Mouse (Mus musculus) E14TG2a.4 (cell line): Measurements from ENCODE around the gene Dhrs1.

ENCODE experiments used
- H3K27me3 ChIP-seq: 2 replicates; pipeline ENCODE4 v1.6.1; 2014; ENCODE audit warnings: low read length, control low read depth; ENCODE audit not compliant: insufficient read depth
- H3K36me3 ChIP-seq: 2 replicates; pipeline ENCODE4 v1.6.1; 2014; ENCODE audit warnings: low read length, control low read depth; ENCODE audit not compliant: insufficient read depth
- H3K4me1 ChIP-seq: replicated peaks from 2 replicates; pipeline ENCODE4 v1.6.1; 2014; ENCODE audit warnings: low read depth, low read length, control low read depth
- H3K4me3 ChIP-seq: replicated peaks from 2 replicates; pipeline ENCODE4 v1.5.1; 2014; ENCODE audit warnings: mild to moderate bottlenecking, low read length
- H3K9me3 ChIP-seq: 2 replicates; pipeline ENCODE4 v1.6.1; 2014; ENCODE audit warnings: low read length, control low read depth
- CTCF ChIP-seq: conservative IDR thresholded peaks from 2 replicates; pipeline ENCODE4 v1.5.1; 2014; ENCODE audit warnings: low read length
- NANOG ChIP-seq: IDR thresholded peaks from 2 replicates; pipeline ENCODE4 v1.6.1; 2014; ENCODE audit warnings: borderline replicate concordance, low read length, mixed read lengths
- POU5F1 ChIP-seq: IDR thresholded peaks from 2 replicates; pipeline ENCODE4 v1.6.1; 2014; ENCODE audit warnings: low read length, borderline replicate concordance

Dhrs1 gene

GRCm38 (mm10) chr14:55745180-55745860, at the start of gene Dhrs1, which contains the start of gene Nop9:
TSS of gene Dhrs1 (minus strand) at chr14:55745690.
TSS of gene Nop9 (plus strand) at chr14:55745693.
- no peaks in the 10 kb centered on the region for H3K27me3 ChIP-seq
- no peak for TF ChIP-seq NANOG
- no peak for TF ChIP-seq POU5F1
- TF ChIP-seq CTCF = no peak

GRCm38 (mm10) chr14:55793946-55794345, 48.5 kb upstream of the Dhrs1 start:
- H3K4me3 ChIP-seq = no peak overlapping the region
- peaks cover 1% of the 10 kb centered on the region for H3K4me1 ChIP-seq
- peaks cover 32% of the 10 kb centered on the region for H3K9me3 ChIP-seq
- TF ChIP-seq CTCF = no peak
- no peak for TF ChIP-seq POU5F1
- TF ChIP-seq NANOG = no peak
- H3K27me3 ChIP-seq = peaks cover 22% of the 10 kb centered on the region
- H3K36me3 ChIP-seq = no peaks in the 10 kb centered on the region

More at GRCm38 (mm10) chr14:55745180-55745860, at the start of gene Dhrs1, which contains the start of gene Nop9:
- Histone ChIP-seq H3K9me3 (no peaks in the 10 kb centered on the region), H3K4me1 (peaks cover 32% of the 10 kb centered on the region), H3K36me3 (peaks cover 58% of the 10 kb centered on the region), H3K4me3 (peak within 1 kb of the TSS; percentile 98)

- H3K36me3 ChIP-seq = no peaks in the 10 kb centered on the region
- no peak overlapping the region for H3K4me3 ChIP-seq
- H3K9me3 ChIP-seq = peaks cover 32% of the 10 kb centered on the region
- peaks cover 6% of the 10 kb centered on the region for H3K4me1 ChIP-seq
- TF ChIP-seq CTCF (no peak), POU5F1 (no peak), NANOG (no peak)
- H3K27me3 ChIP-seq = peaks cover 27% of the 10 kb centered on the region
Observed at GRCm38 (mm10) chr14:55793461-55793860, 48.0 kb upstream of the Dhrs1 start.

GRCm38 (mm10) chr14:55788256-55789050, 43.0 kb upstream of the Dhrs1 start, which contains the start of gene Ripk3:
TSS of gene Ripk3 (minus strand) at chr14:55788865.
- peaks cover 25% of the 10 kb centered on the region for H3K4me1 ChIP-seq
- TF ChIP-seq NANOG (0 out of 2 replicates have a peak, but pooled peaks have one; percentile 33), POU5F1 (no peak), CTCF (0 out of 2 replicates have a peak, but pooled peaks have one; percentile 14)
- peak within 1 kb of the TSS; percentile 78 for H3K4me3 ChIP-seq
- no peaks in the 10 kb centered on the region for H3K9me3 ChIP-seq
- peaks cover 77% of the 10 kb centered on the region for H3K27me3 ChIP-seq
- peaks cover 20% of the 10 kb centered on the region for H3K36me3 ChIP-seq

- no peaks in the 10 kb centered on the region for H3K9me3 ChIP-seq
- TF ChIP-seq POU5F1 (no peak), NANOG (no peak), CTCF (no peak)
- peaks cover 33% of the 10 kb centered on the region for H3K4me1 ChIP-seq
- H3K36me3 ChIP-seq = peaks cover 20% of the 10 kb centered on the region
- peaks cover 84% of the 10 kb centered on the region for H3K27me3 ChIP-seq
- H3K4me3 ChIP-seq = peak overlapping the region; percentile 78
Observed at GRCm38 (mm10) chr14:55787731-55788130, 42.2 kb upstream of the Dhrs1 start.

GRCm38 (mm10) chr14:55785195-55785594, 39.7 kb upstream of the Dhrs1 start:
- H3K9me3 ChIP-seq = no peaks in the 10 kb centered on the region
- H3K27me3 ChIP-seq = peaks cover 94% of the 10 kb centered on the region
- no peak for TF ChIP-seq NANOG
- TF ChIP-seq POU5F1 = no peak
- TF ChIP-seq CTCF = peak; percentile 46
- H3K4me1 ChIP-seq = peaks cover 46% of the 10 kb centered on the region
- H3K36me3 ChIP-seq = peaks cover 20% of the 10 kb centered on the region
- H3K4me3 ChIP-seq = no peak overlapping the region

- peaks cover 20% of the 10 kb centered on the region for H3K36me3 ChIP-seq
- TF ChIP-seq POU5F1 = no peak
- no peak for TF ChIP-seq CTCF
- TF ChIP-seq NANOG = no peak
- H3K4me1 ChIP-seq = peaks cover 53% of the 10 kb centered on the region
- no peaks in the 10 kb centered on the region for H3K9me3 ChIP-seq
- peaks cover 91% of the 10 kb centered on the region for H3K27me3 ChIP-seq
- peak within 1 kb of the TSS; percentile 66 for H3K4me3 ChIP-seq
Observed at GRCm38 (mm10) chr14:55783958-55784235, 38.4 kb upstream of the Dhrs1 start, which contains the start of gene Adcy4. TSS of gene Adcy4 (minus strand) at chr14:55784095.
